Mouse (Mus musculus): ENCODE results near the gene Acsf3. TPM values are rescaled to one million over a fixed set of nuclear protein-coding genes. Genes with fewer than 3 reads are reported as not detected.

The Acsf3 gene
- polyA plus RNA-seq, 2 experiments: 5.4 to 5.7 TPM

GRCm38 (mm10) chr8:122850641-122851240 is 75.5 kb downstream of the Acsf3 start:
- Histone ChIP-seq H3K9ac (replicated peaks) (no peak overlapping the region), H3K4me3 (ENCODE audit: insufficient read depth in 1 of 2, low read depth in 2 of 2, low read length in 2 of 2) (no peak overlapping the region), H3K27ac (no peak overlapping the region), H3K4me2 (ENCODE audit: low read depth) (no peak overlapping the region), H3K27me3 (ENCODE audit: control insufficient read depth, insufficient read depth, low read length) (no peaks in the 10 kb centered on the region), H3K36me3 (replicated peaks; ENCODE audit: control insufficient read depth, insufficient read depth, low read depth) (no peaks in the 10 kb centered on the region), H3K4me1 (replicated peaks; ENCODE audit: control insufficient read depth in 2 of 2, insufficient read depth in 2 of 2, low read length in 1 of 2) (no peaks in the 10 kb centered on the region), H3K9me3 (ENCODE audit: control insufficient read depth, low read length) (no peaks in the 10 kb centered on the region)
- ATAC-seq (ENCODE audit: insufficient read depth) (no peak), DNase-seq (ENCODE audit: low read depth in 3 of 3, low spot score in 3 of 3) (no peak)
- 51% methylated on average over 3 of the region's 3 CpGs for WGBS (ENCODE audit: insufficient replicate concordance)
- no peak for TF ChIP-seq CTCF (IDR thresholded peaks at IDR 0.05; ENCODE audit: low read depth)
- TF ChIP-seq EP300 (IDR thresholded peaks at IDR 0.05; ENCODE audit: low read depth): no peak

GRCm38 (mm10) chr8:122851692-122852545 is 76.6 kb downstream of the Acsf3 start:
- no peak overlapping the region for H3K4me2 ChIP-seq (ENCODE audit: low read depth)
- H3K9ac ChIP-seq (replicated peaks): no peak overlapping the region
- WGBS (ENCODE audit: insufficient replicate concordance): 57% methylated on average over 12 of the region's 12 CpGs
- no peaks in the 10 kb centered on the region for H3K27me3 ChIP-seq (ENCODE audit: control insufficient read depth, insufficient read depth, low read length)
- H3K27ac ChIP-seq: no peak overlapping the region
- H3K9me3 ChIP-seq (ENCODE audit: control insufficient read depth, low read length): no peaks in the 10 kb centered on the region
- ATAC-seq (ENCODE audit: insufficient read depth) (no peak), DNase-seq (ENCODE audit: low read depth in 3 of 3, low spot score in 3 of 3) (no peak)
- H3K4me1 ChIP-seq (replicated peaks; ENCODE audit: control insufficient read depth in 2 of 2, insufficient read depth in 2 of 2, low read length in 1 of 2): no peaks in the 10 kb centered on the region
- H3K4me3 ChIP-seq (ENCODE audit: insufficient read depth in 1 of 2, low read depth in 2 of 2, low read length in 2 of 2): no peak overlapping the region
- no peak for TF ChIP-seq CTCF (IDR thresholded peaks at IDR 0.05; ENCODE audit: low read depth)
- TF ChIP-seq EP300 (IDR thresholded peaks at IDR 0.05; ENCODE audit: low read depth): no peak
- no peaks in the 10 kb centered on the region for H3K36me3 ChIP-seq (replicated peaks; ENCODE audit: control insufficient read depth, insufficient read depth, low read depth)

- no peaks in the 10 kb centered on the region for H3K27me3 ChIP-seq (ENCODE audit: control insufficient read depth, insufficient read depth, low read length)
- TF ChIP-seq EP300 (IDR thresholded peaks at IDR 0.05; ENCODE audit: low read depth): no peak
- TF ChIP-seq CTCF (IDR thresholded peaks at IDR 0.05; ENCODE audit: low read depth): no peak
- no peak overlapping the region for H3K4me3 ChIP-seq (ENCODE audit: insufficient read depth in 1 of 2, low read depth in 2 of 2, low read length in 2 of 2)
- ATAC-seq (ENCODE audit: insufficient read depth) (no peak), DNase-seq (ENCODE audit: low read depth in 3 of 3, low spot score in 3 of 3) (no peak)
- no peaks in the 10 kb centered on the region for H3K9me3 ChIP-seq (ENCODE audit: control insufficient read depth, low read length)
- H3K27ac ChIP-seq: no peak overlapping the region
- H3K4me2 ChIP-seq (ENCODE audit: low read depth): no peak overlapping the region
- H3K36me3 ChIP-seq (replicated peaks; ENCODE audit: control insufficient read depth, insufficient read depth, low read depth): no peaks in the 10 kb centered on the region
- no peak overlapping the region for H3K9ac ChIP-seq (replicated peaks)
- no peaks in the 10 kb centered on the region for H3K4me1 ChIP-seq (replicated peaks; ENCODE audit: control insufficient read depth in 2 of 2, insufficient read depth in 2 of 2, low read length in 1 of 2)
- WGBS (ENCODE audit: insufficient replicate concordance): 32% methylated on average over 1 of the region's 1 CpGs
These were observed 77.2 kb downstream of the Acsf3 start for GRCm38 (mm10) chr8:122852546-122852905.

GRCm38 (mm10) chr8:122853340-122853771 is 78.1 kb downstream of the Acsf3 start:
- Histone ChIP-seq H3K27ac (no peak overlapping the region), H3K9ac (replicated peaks) (no peak overlapping the region), H3K4me2 (ENCODE audit: low read depth) (no peak overlapping the region), H3K4me1 (replicated peaks; ENCODE audit: control insufficient read depth in 2 of 2, insufficient read depth in 2 of 2, low read length in 1 of 2) (no peaks in the 10 kb centered on the region), H3K36me3 (replicated peaks; ENCODE audit: control insufficient read depth, insufficient read depth, low read depth) (no peaks in the 10 kb centered on the region), H3K9me3 (ENCODE audit: control insufficient read depth, low read length) (no peaks in the 10 kb centered on the region), H3K27me3 (ENCODE audit: control insufficient read depth, insufficient read depth, low read length) (no peaks in the 10 kb centered on the region), H3K4me3 (ENCODE audit: insufficient read depth in 1 of 2, low read depth in 2 of 2, low read length in 2 of 2) (no peak overlapping the region)
- TF ChIP-seq EP300 (IDR thresholded peaks at IDR 0.05; ENCODE audit: low read depth) (no peak), CTCF (IDR thresholded peaks at IDR 0.05; ENCODE audit: low read depth) (no peak)
- WGBS (ENCODE audit: insufficient replicate concordance): 46% methylated on average over 11 of the region's 11 CpGs
- ATAC-seq (ENCODE audit: insufficient read depth) (no peak), DNase-seq (ENCODE audit: low read depth in 3 of 3, low spot score in 3 of 3) (no peak)

- H3K27me3 ChIP-seq (ENCODE audit: control insufficient read depth, insufficient read depth, low read length): no peaks in the 10 kb centered on the region
These were observed 79.1 kb downstream of the Acsf3 start for GRCm38 (mm10) chr8:122854388-122854787.

More at GRCm38 (mm10) chr8:122854388-122854787, 79.1 kb downstream of the Acsf3 start:
- H3K4me2 ChIP-seq (ENCODE audit: low read depth): no peak overlapping the region
- DNase-seq (ENCODE audit: low read depth in 3 of 3, low spot score in 3 of 3): no peak
- H3K27ac ChIP-seq: no peak overlapping the region
- H3K9ac ChIP-seq (replicated peaks): no peak overlapping the region
- ATAC-seq (ENCODE audit: insufficient read depth): no peak
- no peaks in the 10 kb centered on the region for H3K4me1 ChIP-seq (replicated peaks; ENCODE audit: control insufficient read depth in 2 of 2, insufficient read depth in 2 of 2, low read length in 1 of 2)
- TF ChIP-seq CTCF (IDR thresholded peaks at IDR 0.05; ENCODE audit: low read depth) (no peak), EP300 (IDR thresholded peaks at IDR 0.05; ENCODE audit: low read depth) (no peak)
- no peak overlapping the region for H3K4me3 ChIP-seq (ENCODE audit: insufficient read depth in 1 of 2, low read depth in 2 of 2, low read length in 2 of 2)
- 62% methylated on average over 7 of the region's 7 CpGs for WGBS (ENCODE audit: insufficient replicate concordance)
- H3K36me3 ChIP-seq (replicated peaks; ENCODE audit: control insufficient read depth, insufficient read depth, low read depth): no peaks in the 10 kb centered on the region
- no peaks in the 10 kb centered on the region for H3K9me3 ChIP-seq (ENCODE audit: control insufficient read depth, low read length)
